13 mouse cellular contexts compared by ENCODE assay signal in the genomic region with DNA sequence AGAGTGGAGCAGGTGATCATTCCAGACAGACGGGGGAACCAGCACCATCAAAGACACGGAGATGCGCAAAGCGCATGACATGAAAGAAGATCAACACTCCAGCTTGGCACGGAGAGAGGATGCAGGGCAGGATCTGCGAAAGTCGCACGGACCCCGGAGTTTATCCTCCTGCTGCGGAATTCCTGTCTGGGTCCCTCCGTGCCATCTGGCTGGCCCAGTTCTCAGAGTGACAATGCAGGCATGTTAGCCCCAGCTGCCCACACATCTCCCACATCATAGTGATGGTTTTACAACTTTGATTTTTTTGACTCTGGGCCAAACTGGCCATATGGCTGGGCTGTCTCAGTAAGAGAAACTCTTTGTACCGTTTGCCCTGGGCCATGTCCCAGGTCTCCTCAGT.
DNase-seq lines count a peak whose midpoint lies in the region; ATAC-seq lines count a peak whose summit lies in the region.
"Had no signal": no experiment of that assay in that cellular context is flagged by ENCODE, and none has a peak within 500 bp of the region (broad histone marks: within the 10 kb centered on the region; RNA-seq: fewer than 3 reads in every experiment).

No protein-coding gene starts in this region.

- no peak overlapping the region for H3K4me3 ChIP-seq in hindbrain, embryonic 16.5 days (ENCODE audit: low read length)
- H3K4me3 ChIP-seq in hindbrain, embryonic 13.5 days, result no peak overlapping the region
- H3K4me3 ChIP-seq: heart, embryonic 13.5 days; limb, embryonic 15.5 days; midbrain, embryonic 12.5 days; neural tube, embryonic 12.5 days had no signal

- no peak overlapping the region for H3K4me2 ChIP-seq in hindbrain, embryonic 16.5 days (ENCODE audit: low read length)
- H3K4me2 ChIP-seq in hindbrain, embryonic 13.5 days, result no peak overlapping the region
- H3K4me2 ChIP-seq: heart, embryonic 13.5 days; limb, embryonic 15.5 days; midbrain, embryonic 12.5 days; neural tube, embryonic 12.5 days had no signal

- peak; percentile 59 for DNase-seq in right cerebral cortex, adult 18-20 months
- no peak for DNase-seq in right cerebral cortex, postnatal 4 days
- DNase-seq in left cerebral cortex, postnatal 14 days (ENCODE audit: low spot score in 2 of 2), result peak; percentile 35 to 59
- DNase-seq in spleen, adult 18-20 months, result no peak
- no peak for DNase-seq in heart, adult 9 months (ENCODE audit: low spot score in 2 of 2)
- DNase-seq: adrenal gland, postnatal 36 days; gastrocnemius, postnatal 10 days had no signal

- no peak overlapping the region for H3K9ac ChIP-seq in hindbrain, embryonic 16.5 days (ENCODE audit: low read depth, low read length)
- H3K9ac ChIP-seq in hindbrain, embryonic 13.5 days, result no peak overlapping the region
- H3K9ac ChIP-seq: heart, embryonic 13.5 days; limb, embryonic 15.5 days; midbrain, embryonic 12.5 days; neural tube, embryonic 12.5 days had no signal

- ATAC-seq in hindbrain, embryonic 16.5 days, result peak; percentile 40; the same call in 1 of the 2 replicates
- ATAC-seq in hindbrain, embryonic 13.5 days (ENCODE audit: low FRiP score), result no peak

- no peaks in the 10 kb centered on the region; the same call in 1 of the 2 replicates for H3K27me3 ChIP-seq in hindbrain, embryonic 16.5 days (replicated peaks; ENCODE audit: control insufficient read depth, insufficient read depth, low read length)
- H3K27me3 ChIP-seq in hindbrain, embryonic 13.5 days, result no peaks in the 10 kb centered on the region
- H3K27me3 ChIP-seq: heart, embryonic 13.5 days; limb, embryonic 15.5 days; midbrain, embryonic 12.5 days; neural tube, embryonic 12.5 days had no signal

- H3K9me3 ChIP-seq in hindbrain, embryonic 16.5 days (ENCODE audit: control insufficient read depth, low read length), result peaks cover 4% of the 10 kb centered on the region; the same call in 1 of the 2 replicates
- no peaks in the 10 kb centered on the region; the same call in 1 of the 2 replicates for H3K9me3 ChIP-seq in hindbrain, embryonic 13.5 days
- H3K9me3 ChIP-seq: heart, embryonic 13.5 days; limb, embryonic 15.5 days; midbrain, embryonic 12.5 days; neural tube, embryonic 12.5 days had no signal

- intact Hi-C loops in left cerebral cortex, postnatal 14 days (cut with DNase I), result no loop called here

- peaks cover 3% of the 10 kb centered on the region; the same call in 1 of the 2 replicates for H3K4me1 ChIP-seq in hindbrain, embryonic 16.5 days (ENCODE audit: control insufficient read depth, insufficient read depth, low read depth, low read length)
- H3K4me1 ChIP-seq in hindbrain, embryonic 13.5 days (replicated peaks), result peaks cover 10% of the 10 kb centered on the region
- H3K4me1 ChIP-seq: heart, embryonic 13.5 days had no signal

- H3K36me3 ChIP-seq in hindbrain, embryonic 16.5 days (ENCODE audit: control insufficient read depth, insufficient read depth, low read length), result no peaks in the 10 kb centered on the region
- no peaks in the 10 kb centered on the region for H3K36me3 ChIP-seq in hindbrain, embryonic 13.5 days
- H3K36me3 ChIP-seq: heart, embryonic 13.5 days; limb, embryonic 15.5 days; midbrain, embryonic 12.5 days; neural tube, embryonic 12.5 days had no signal

- 66% methylated on average over 12 of the region's 12 CpGs for WGBS in hindbrain, embryonic 16.5 days
- 74% methylated on average over 12 of the region's 12 CpGs for WGBS in hindbrain, embryonic 13.5 days

- H3K27ac ChIP-seq in hindbrain, embryonic 16.5 days (ENCODE audit: low read depth, low read length), result no peak overlapping the region
- no peak overlapping the region for H3K27ac ChIP-seq in hindbrain, embryonic 13.5 days
- H3K27ac ChIP-seq: heart, embryonic 13.5 days; limb, embryonic 15.5 days; midbrain, embryonic 12.5 days; neural tube, embryonic 12.5 days had no signal

Comparison
In these comparisons a context has a peak if more than half of its experiments do, and no peak if none do; other contexts are left out.
1. DNase-seq: peak in right cerebral cortex, adult 18-20 months (single experiment) and left cerebral cortex, postnatal 14 days (2 of 2); none in right cerebral cortex, postnatal 4 days (single experiment), spleen, adult 18-20 months (0 of 2) and heart, adult 9 months (0 of 2).